Mouse (Mus musculus): ENCODE data around the gene Slc25a26. TPM values are rescaled to one million over a fixed set of nuclear protein-coding genes. Genes with fewer than 3 reads are reported as not detected.

Gene Slc25a26
- polyA plus RNA-seq (2016; fragmentation: Nextera tagmentation; extraction: Ambion mirVana), result 9.1 TPM in 2 replicates

- H3K27ac ChIP-seq, result peak within 1 kb of the TSS; percentile 87
- under 1% methylated on average over 37 of the region's 37 CpGs for WGBS
These were observed at the start of gene Slc25a26 for GRCm38 (mm10) chr6:94499897-94500623. Gene Slc25a26, plus strand, starts transcription at chr6:94500331.

GRCm38 (mm10) chr6:94464037-94464891, 35.9 kb upstream of the Slc25a26 start:
- peak; percentile 63 for DNase-seq (ENCODE audit: extremely low spot score, low spot score)

More at GRCm38 (mm10) chr6:94499897-94500623, at the start of gene Slc25a26:
- peak within 1 kb of the TSS; percentile 91 for H3K4me3 ChIP-seq
- peak; percentile 92 for DNase-seq (ENCODE audit: extremely low spot score, low spot score)
- no peaks in the 10 kb centered on the region for H3K9me3 ChIP-seq
- H3K36me3 ChIP-seq (replicated peaks), result no peaks in the 10 kb centered on the region
- no peaks in the 10 kb centered on the region for H3K27me3 ChIP-seq (ENCODE audit: poor library complexity, severe bottlenecking)
- peaks cover 18% of the 10 kb centered on the region for H3K4me1 ChIP-seq

GRCm38 (mm10) chr6:94466508-94467205, 33.5 kb upstream of the Slc25a26 start:
- H3K27me3 ChIP-seq (ENCODE audit: poor library complexity, severe bottlenecking), result no peaks in the 10 kb centered on the region
- H3K4me3 ChIP-seq, result no peak overlapping the region
- H3K9me3 ChIP-seq, result no peaks in the 10 kb centered on the region
- peak; percentile 18 for DNase-seq (ENCODE audit: extremely low spot score, low spot score)
- H3K4me1 ChIP-seq, result peaks cover 19% of the 10 kb centered on the region
- no peak overlapping the region for H3K27ac ChIP-seq
- no peaks in the 10 kb centered on the region for H3K36me3 ChIP-seq (replicated peaks)
- 66% methylated on average over 5 of the region's 5 CpGs for WGBS

More at GRCm38 (mm10) chr6:94464037-94464891, 35.9 kb upstream of the Slc25a26 start:
- 9% methylated on average over 12 of the region's 12 CpGs for WGBS
- Histone ChIP-seq H3K4me1 (peaks cover 19% of the 10 kb centered on the region), H3K27ac (peak overlapping the region; percentile 75), H3K27me3 (ENCODE audit: poor library complexity, severe bottlenecking) (no peaks in the 10 kb centered on the region), H3K4me3 (peak overlapping the region; percentile 36), H3K9me3 (no peaks in the 10 kb centered on the region), H3K36me3 (replicated peaks) (no peaks in the 10 kb centered on the region)

GRCm38 (mm10) chr6:94492739-94493138, 7.4 kb upstream of the Slc25a26 start:
- no peaks in the 10 kb centered on the region for H3K27me3 ChIP-seq (ENCODE audit: poor library complexity, severe bottlenecking)
- H3K9me3 ChIP-seq, result no peaks in the 10 kb centered on the region
- no peaks in the 10 kb centered on the region for H3K4me1 ChIP-seq
- H3K27ac ChIP-seq, result no peak overlapping the region
- no peak for DNase-seq (ENCODE audit: extremely low spot score, low spot score)
- H3K4me3 ChIP-seq, result no peak overlapping the region
- H3K36me3 ChIP-seq (replicated peaks), result no peaks in the 10 kb centered on the region
- WGBS, result 63% methylated on average over 2 of the region's 2 CpGs

GRCm38 (mm10) chr6:94503963-94504362, 3.8 kb downstream of the Slc25a26 start:
- Histone ChIP-seq H3K27ac (no peak overlapping the region), H3K4me1 (peaks cover 18% of the 10 kb centered on the region), H3K4me3 (no peak overlapping the region), H3K9me3 (no peaks in the 10 kb centered on the region), H3K27me3 (ENCODE audit: poor library complexity, severe bottlenecking) (no peaks in the 10 kb centered on the region), H3K36me3 (replicated peaks) (no peaks in the 10 kb centered on the region)
- 67% methylated on average over 6 of the region's 6 CpGs for WGBS
- DNase-seq (ENCODE audit: extremely low spot score, low spot score), result no peak

- H3K4me3 ChIP-seq, result no peak overlapping the region
- no peak overlapping the region for H3K27ac ChIP-seq
- H3K4me1 ChIP-seq, result no peaks in the 10 kb centered on the region
- WGBS, result 82% methylated on average over 6 of the region's 6 CpGs
- H3K36me3 ChIP-seq (replicated peaks), result no peaks in the 10 kb centered on the region; the same call in 1 of the 2 replicates
- no peaks in the 10 kb centered on the region for H3K9me3 ChIP-seq
- DNase-seq (ENCODE audit: extremely low spot score, low spot score), result no peak
- H3K27me3 ChIP-seq (ENCODE audit: poor library complexity, severe bottlenecking), result no peaks in the 10 kb centered on the region
These were observed 7.8 kb downstream of the Slc25a26 start for GRCm38 (mm10) chr6:94507921-94508320.

- H3K27me3 ChIP-seq (ENCODE audit: poor library complexity, severe bottlenecking), result no peaks in the 10 kb centered on the region
- WGBS, result 86% methylated on average over 2 of the region's 2 CpGs
- H3K4me3 ChIP-seq, result no peak overlapping the region
- no peaks in the 10 kb centered on the region for H3K4me1 ChIP-seq
- no peak for DNase-seq (ENCODE audit: extremely low spot score, low spot score)
- no peak overlapping the region for H3K27ac ChIP-seq
- no peaks in the 10 kb centered on the region for H3K9me3 ChIP-seq
- no peaks in the 10 kb centered on the region; the same call in 1 of the 2 replicates for H3K36me3 ChIP-seq (replicated peaks)
These were observed 8.7 kb downstream of the Slc25a26 start for GRCm38 (mm10) chr6:94508807-94509206.

- WGBS, result 84% methylated on average over 6 of the region's 6 CpGs
- Histone ChIP-seq H3K4me3 (no peak overlapping the region), H3K27me3 (ENCODE audit: poor library complexity, severe bottlenecking) (no peaks in the 10 kb centered on the region), H3K27ac (no peak overlapping the region), H3K36me3 (replicated peaks) (no peaks in the 10 kb centered on the region; the same call in 1 of the 2 replicates), H3K4me1 (no peaks in the 10 kb centered on the region), H3K9me3 (no peaks in the 10 kb centered on the region)
- no peak for DNase-seq (ENCODE audit: extremely low spot score, low spot score)
These were observed 9.1 kb downstream of the Slc25a26 start for GRCm38 (mm10) chr6:94509220-94509619.

GRCm38 (mm10) chr6:94518171-94518570, 18.0 kb downstream of the Slc25a26 start:
- no peak overlapping the region for H3K27ac ChIP-seq
- DNase-seq (ENCODE audit: extremely low spot score, low spot score), result no peak
- no peaks in the 10 kb centered on the region for H3K9me3 ChIP-seq
- no peaks in the 10 kb centered on the region for H3K36me3 ChIP-seq (replicated peaks)
- H3K4me3 ChIP-seq, result no peak overlapping the region
- 98% methylated on average over 6 of the region's 6 CpGs for WGBS
- H3K27me3 ChIP-seq (ENCODE audit: poor library complexity, severe bottlenecking), result no peaks in the 10 kb centered on the region
- no peaks in the 10 kb centered on the region for H3K4me1 ChIP-seq

- Histone ChIP-seq H3K4me3 (no peak overlapping the region), H3K36me3 (replicated peaks) (no peaks in the 10 kb centered on the region), H3K9me3 (no peaks in the 10 kb centered on the region), H3K27me3 (ENCODE audit: poor library complexity, severe bottlenecking) (no peaks in the 10 kb centered on the region), H3K27ac (no peak overlapping the region), H3K4me1 (0 out of 2 replicates have a peak, but pooled peaks cover 5% of the 10 kb centered on the region)
- WGBS, result 45% methylated on average over 2 of the region's 2 CpGs
- no peak for DNase-seq (ENCODE audit: extremely low spot score, low spot score)
These were observed 24.2 kb downstream of the Slc25a26 start for GRCm38 (mm10) chr6:94524335-94524734.

- no peak for DNase-seq (ENCODE audit: extremely low spot score, low spot score)
- Histone ChIP-seq H3K27ac (no peak overlapping the region), H3K36me3 (replicated peaks) (no peaks in the 10 kb centered on the region), H3K27me3 (ENCODE audit: poor library complexity, severe bottlenecking) (no peaks in the 10 kb centered on the region), H3K4me3 (no peak overlapping the region), H3K9me3 (no peaks in the 10 kb centered on the region), H3K4me1 (0 out of 2 replicates have a peak, but pooled peaks cover 2% of the 10 kb centered on the region)
- 94% methylated on average over 7 of the region's 7 CpGs for WGBS
These were observed 30.6 kb downstream of the Slc25a26 start for GRCm38 (mm10) chr6:94530756-94531155.

- Histone ChIP-seq H3K27me3 (ENCODE audit: poor library complexity, severe bottlenecking) (no peaks in the 10 kb centered on the region), H3K27ac (no peak overlapping the region), H3K36me3 (replicated peaks) (0 out of 2 replicates have a peak, but pooled peaks cover 3% of the 10 kb centered on the region), H3K9me3 (no peaks in the 10 kb centered on the region), H3K4me1 (peaks cover 10% of the 10 kb centered on the region; the same call in 1 of the 2 replicates), H3K4me3 (no peak overlapping the region)
- DNase-seq (ENCODE audit: extremely low spot score, low spot score), result no peak
- WGBS, result 85% methylated on average over 4 of the region's 4 CpGs
These were observed 32.0 kb downstream of the Slc25a26 start for GRCm38 (mm10) chr6:94532086-94532485.

Data from forebrain, embryonic 10.5 days (tissue).